Mouse (Mus musculus) embryo, embryonic 10.5 days (tissue): ENCODE measurements around the gene Ptms.
A peak's percentile ranks its signal among the peaks of the same experiment; 100 is the strongest.

Source experiments
- DNase-seq: peaks from one replicate; pipeline ENCODE4 v3.0.0-alpha.2; 2015; ENCODE audit warnings: low spot score

Ptms gene

GRCm38 (mm10) chr6:124930231-124930630 is 10.3 kb upstream of the Ptms start:
- DNase-seq = peak; percentile 32

- no peak for DNase-seq
Measured at GRCm38 (mm10) chr6:124925941-124926340, 6.0 kb upstream of the Ptms start.

- DNase-seq = no peak
Measured at GRCm38 (mm10) chr6:124925173-124925793, 5.4 kb upstream of the Ptms start.

- no peak for DNase-seq
Measured at GRCm38 (mm10) chr6:124921539-124921938, 1.6 kb upstream of the Ptms start.

- DNase-seq = no peak
Measured at GRCm38 (mm10) chr6:124920318-124921085, 599 bp upstream of the Ptms start.

GRCm38 (mm10) chr6:124918890-124919627 is 844 bp downstream of the Ptms start:
- no peak for DNase-seq

GRCm38 (mm10) chr6:124918331-124918690 is 1.6 kb downstream of the Ptms start:
- DNase-seq = no peak

GRCm38 (mm10) chr6:124917518-124918330 is 2.2 kb downstream of the Ptms start:
- DNase-seq = peak; percentile 96

GRCm38 (mm10) chr6:124916695-124917517 is 3.0 kb downstream of the Ptms start:
- DNase-seq = peak; percentile 88

- DNase-seq = peak; percentile 50
Measured at GRCm38 (mm10) chr6:124915942-124916694, 3.8 kb downstream of the Ptms start.

GRCm38 (mm10) chr6:124915160-124915941 is 4.6 kb downstream of the Ptms start:
- DNase-seq = no peak

GRCm38 (mm10) chr6:124914511-124914910 is 5.4 kb downstream of the Ptms start:
- DNase-seq = no peak

- no peak for DNase-seq
Measured at GRCm38 (mm10) chr6:124913721-124914285, 6.1 kb downstream of the Ptms start.

GRCm38 (mm10) chr6:124913214-124913613 is 6.7 kb downstream of the Ptms start:
- DNase-seq = no peak

GRCm38 (mm10) chr6:124911533-124912218 is 8.2 kb downstream of the Ptms start, which contains the start of gene Lag3:
Gene Lag3, minus strand, starts transcription at chr6:124911705.
- no peak for DNase-seq

- no peak for DNase-seq
Measured at GRCm38 (mm10) chr6:124910032-124910431, 9.9 kb downstream of the Ptms start.

GRCm38 (mm10) chr6:124907767-124908166 is 12.1 kb downstream of the Ptms start:
- DNase-seq = no peak

GRCm38 (mm10) chr6:124904991-124905860 is 14.7 kb downstream of the Ptms start:
- DNase-seq = peak; percentile 32
